Mouse (Mus musculus): ENCODE results near the gene Syt1. TPM values are rescaled to one million over a fixed set of nuclear protein-coding genes. Genes with fewer than 3 reads are reported as not detected.

Syt1 gene
- polyA plus RNA-seq, 1 experiment from 2014 or later: 3.3 TPM

GRCm38 (mm10) chr10:108710514-108710913, 300.3 kb downstream of the Syt1 start:
- H3K36me3 ChIP-seq (replicated peaks): no peaks in the 10 kb centered on the region
- H3K9me3 ChIP-seq: no peaks in the 10 kb centered on the region
- no peak overlapping the region for H3K4me3 ChIP-seq
- H3K27me3 ChIP-seq (replicated peaks; ENCODE audit: low read depth, poor library complexity, severe bottlenecking): no peaks in the 10 kb centered on the region
- H3K4me1 ChIP-seq: no peaks in the 10 kb centered on the region
- DNase-seq (ENCODE audit: low spot score): no peak
- WGBS: 81% methylated on average over 5 of the region's 5 CpGs
- no peak overlapping the region for H3K27ac ChIP-seq (replicated peaks)

- H3K36me3 ChIP-seq (replicated peaks): no peaks in the 10 kb centered on the region
- no peak overlapping the region for H3K4me3 ChIP-seq
- no peaks in the 10 kb centered on the region for H3K27me3 ChIP-seq (replicated peaks; ENCODE audit: low read depth, poor library complexity, severe bottlenecking)
- no peaks in the 10 kb centered on the region for H3K4me1 ChIP-seq
- DNase-seq (ENCODE audit: low spot score): no peak
- H3K9me3 ChIP-seq: no peaks in the 10 kb centered on the region
- no peak overlapping the region for H3K27ac ChIP-seq (replicated peaks)
- 84% methylated on average over 3 of the region's 3 CpGs for WGBS
These were observed 305.1 kb downstream of the Syt1 start for GRCm38 (mm10) chr10:108705658-108706057.

GRCm38 (mm10) chr10:108701361-108702128, 309.2 kb downstream of the Syt1 start:
- DNase-seq (ENCODE audit: low spot score): no peak
- H3K9me3 ChIP-seq: no peaks in the 10 kb centered on the region
- H3K36me3 ChIP-seq (replicated peaks): no peaks in the 10 kb centered on the region
- H3K27ac ChIP-seq (replicated peaks): no peak overlapping the region
- no peaks in the 10 kb centered on the region for H3K27me3 ChIP-seq (replicated peaks; ENCODE audit: low read depth, poor library complexity, severe bottlenecking)
- H3K4me1 ChIP-seq: no peaks in the 10 kb centered on the region
- WGBS: 43% methylated on average over 14 of the region's 14 CpGs
- H3K4me3 ChIP-seq: no peak overlapping the region

DNA sequence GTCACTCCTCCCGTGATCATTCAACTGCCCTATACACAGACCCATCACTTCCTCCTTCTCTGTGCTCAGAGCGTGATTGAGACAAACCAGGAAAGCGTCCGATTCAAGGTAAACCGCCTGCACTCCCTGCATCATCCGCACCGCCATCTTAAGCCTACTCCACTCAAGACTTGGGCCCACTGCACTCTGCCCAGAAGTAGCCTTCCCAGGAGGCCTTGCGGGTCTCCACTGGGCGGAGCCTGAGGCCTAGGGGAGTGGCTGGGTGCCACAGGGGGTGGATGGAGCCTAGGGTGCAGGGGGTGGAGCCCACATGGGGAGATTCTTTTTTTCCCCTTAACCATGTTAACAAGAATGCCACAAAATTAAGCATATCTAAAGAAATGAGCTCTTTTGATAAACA, 310.8 kb downstream of the Syt1 start, which contains the start of gene Gm5136:
Gm5136 (minus strand) TSS at position 215 of the 400 bp plus-strand sequence.
- Histone ChIP-seq H3K36me3 (replicated peaks) (no peaks in the 10 kb centered on the region), H3K27ac (replicated peaks) (no peak within 1 kb of the TSS), H3K4me1 (no peaks in the 10 kb centered on the region), H3K9me3 (no peaks in the 10 kb centered on the region), H3K4me3 (no peak within 1 kb of the TSS), H3K27me3 (replicated peaks; ENCODE audit: low read depth, poor library complexity, severe bottlenecking) (no peaks in the 10 kb centered on the region)
- 94% methylated on average over 9 of the region's 9 CpGs for WGBS
- DNase-seq (ENCODE audit: low spot score): no peak

DNA sequence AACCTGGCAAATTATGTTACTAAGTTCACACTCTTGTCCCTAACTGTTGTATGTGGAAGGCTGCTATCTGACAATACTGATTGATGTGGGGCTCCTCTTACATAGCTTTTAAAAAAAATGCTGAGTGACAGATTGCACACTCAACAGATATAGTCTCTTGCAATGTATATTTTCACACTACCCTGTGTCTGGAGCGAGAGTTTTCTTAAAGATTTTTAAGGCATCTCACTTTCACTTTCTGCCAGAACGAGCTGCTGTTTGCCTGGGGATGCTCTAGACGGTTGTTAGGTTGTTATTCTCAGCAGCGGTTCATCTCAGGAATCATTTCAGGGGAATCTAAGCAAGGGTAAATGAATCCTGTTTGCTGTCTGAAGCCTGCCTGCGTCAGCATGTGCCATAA, 313.7 kb downstream of the Syt1 start:
- 75% methylated on average over 5 of the region's 5 CpGs for WGBS
- Histone ChIP-seq H3K36me3 (replicated peaks) (no peaks in the 10 kb centered on the region), H3K27me3 (replicated peaks; ENCODE audit: low read depth, poor library complexity, severe bottlenecking) (no peaks in the 10 kb centered on the region), H3K4me1 (no peaks in the 10 kb centered on the region), H3K27ac (replicated peaks) (no peak overlapping the region), H3K4me3 (no peak overlapping the region), H3K9me3 (no peaks in the 10 kb centered on the region)
- no peak for DNase-seq (ENCODE audit: low spot score)

DNA sequence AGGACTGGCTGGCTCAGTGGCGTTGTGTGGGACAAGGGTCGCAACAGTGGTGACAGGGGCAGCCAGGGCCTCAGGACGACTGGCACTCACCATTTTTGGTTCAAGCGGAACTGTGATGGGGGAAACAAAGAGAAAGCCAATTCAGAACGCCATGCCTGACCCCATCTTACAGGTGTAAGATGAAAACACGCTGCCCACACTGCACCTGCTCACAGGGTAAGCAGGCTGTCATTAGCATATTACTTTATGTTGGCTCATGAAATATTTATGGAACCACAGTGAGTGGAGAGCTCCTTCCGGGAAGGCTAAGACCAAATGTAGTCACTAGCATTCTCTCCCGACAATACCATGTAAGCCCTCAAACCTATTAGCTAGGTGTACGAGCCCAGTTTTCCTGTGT, 319.8 kb downstream of the Syt1 start:
- Histone ChIP-seq H3K36me3 (replicated peaks) (no peaks in the 10 kb centered on the region), H3K27ac (replicated peaks) (no peak overlapping the region), H3K27me3 (replicated peaks; ENCODE audit: low read depth, poor library complexity, severe bottlenecking) (no peaks in the 10 kb centered on the region), H3K9me3 (no peaks in the 10 kb centered on the region), H3K4me1 (no peaks in the 10 kb centered on the region), H3K4me3 (no peak overlapping the region)
- no peak for DNase-seq (ENCODE audit: low spot score)
- WGBS: 76% methylated on average over 9 of the region's 9 CpGs

DNA sequence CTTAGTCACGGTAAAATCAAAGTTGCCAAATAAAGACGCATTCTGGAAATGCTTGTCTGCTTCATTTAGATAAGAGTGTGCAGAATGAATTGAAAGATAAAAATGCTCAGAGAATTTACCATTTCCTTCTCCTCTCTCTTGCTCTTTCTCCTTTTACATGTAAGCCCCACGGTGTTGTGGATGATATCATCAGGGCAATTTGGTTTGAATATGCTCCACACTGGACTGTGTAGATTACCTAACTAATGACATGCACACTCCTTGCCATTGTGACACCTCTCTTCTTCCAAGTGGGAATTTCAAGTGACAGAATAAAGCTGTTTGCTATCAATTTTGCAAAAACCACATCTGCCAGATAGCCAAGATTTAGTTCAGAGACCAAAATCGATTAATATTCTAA, 324.1 kb downstream of the Syt1 start:
- Histone ChIP-seq H3K27ac (replicated peaks) (no peak overlapping the region), H3K27me3 (replicated peaks; ENCODE audit: low read depth, poor library complexity, severe bottlenecking) (no peaks in the 10 kb centered on the region), H3K36me3 (replicated peaks) (no peaks in the 10 kb centered on the region), H3K4me1 (no peaks in the 10 kb centered on the region), H3K9me3 (no peaks in the 10 kb centered on the region), H3K4me3 (no peak overlapping the region)
- WGBS: 89% methylated on average over 4 of the region's 4 CpGs
- DNase-seq (ENCODE audit: low spot score): no peak

DNA sequence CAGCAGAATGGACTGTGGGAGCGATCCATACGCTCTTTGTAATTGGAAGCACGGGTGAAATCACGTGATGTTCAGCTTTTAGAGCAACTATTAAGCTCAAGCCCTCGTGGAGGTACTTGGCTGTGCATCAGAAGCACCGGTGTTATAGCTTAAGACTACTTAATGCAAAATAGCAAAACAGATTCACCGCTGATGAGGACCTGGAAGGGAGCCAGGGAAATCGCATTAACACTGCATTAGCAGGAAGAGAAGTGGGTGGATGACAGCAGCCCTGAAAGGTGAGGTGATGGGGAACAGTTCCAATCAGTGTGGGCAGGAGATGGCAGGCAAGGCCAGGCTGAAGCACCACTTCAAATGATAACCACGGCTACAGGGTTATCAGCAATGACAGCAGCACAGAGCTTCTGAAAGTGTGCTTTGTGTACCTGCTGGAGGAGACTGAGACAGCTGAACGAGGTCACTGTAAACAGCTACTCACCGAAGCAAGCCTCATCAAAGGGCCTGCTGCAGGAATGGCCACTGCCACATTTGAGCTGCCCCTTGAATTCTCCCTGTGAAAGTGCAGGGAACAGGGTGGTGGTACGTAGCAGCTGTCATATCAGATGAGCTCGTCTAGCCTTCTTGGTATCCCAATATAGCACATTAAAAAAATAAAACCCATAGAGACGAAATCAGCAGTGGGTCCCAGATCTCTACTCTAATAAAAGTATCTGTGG, 330.9 kb downstream of the Syt1 start:
- no peak overlapping the region for H3K27ac ChIP-seq (replicated peaks)
- WGBS: 79% methylated on average over 14 of the region's 14 CpGs
- H3K27me3 ChIP-seq (replicated peaks; ENCODE audit: low read depth, poor library complexity, severe bottlenecking): no peaks in the 10 kb centered on the region
- H3K36me3 ChIP-seq (replicated peaks): no peaks in the 10 kb centered on the region
- no peaks in the 10 kb centered on the region for H3K4me1 ChIP-seq
- H3K4me3 ChIP-seq: no peak overlapping the region
- H3K9me3 ChIP-seq: no peaks in the 10 kb centered on the region
- DNase-seq (ENCODE audit: low spot score): no peak

- no peak overlapping the region for H3K4me3 ChIP-seq
- no peaks in the 10 kb centered on the region for H3K9me3 ChIP-seq
- H3K27ac ChIP-seq (replicated peaks): no peak overlapping the region
- H3K27me3 ChIP-seq (replicated peaks; ENCODE audit: low read depth, poor library complexity, severe bottlenecking): no peaks in the 10 kb centered on the region
- 86% methylated on average over 8 of the region's 8 CpGs for WGBS
- H3K4me1 ChIP-seq: no peaks in the 10 kb centered on the region
- no peaks in the 10 kb centered on the region for H3K36me3 ChIP-seq (replicated peaks)
- no peak for DNase-seq (ENCODE audit: low spot score)
These were observed 333.7 kb downstream of the Syt1 start for GRCm38 (mm10) chr10:108677053-108677452.

DNA sequence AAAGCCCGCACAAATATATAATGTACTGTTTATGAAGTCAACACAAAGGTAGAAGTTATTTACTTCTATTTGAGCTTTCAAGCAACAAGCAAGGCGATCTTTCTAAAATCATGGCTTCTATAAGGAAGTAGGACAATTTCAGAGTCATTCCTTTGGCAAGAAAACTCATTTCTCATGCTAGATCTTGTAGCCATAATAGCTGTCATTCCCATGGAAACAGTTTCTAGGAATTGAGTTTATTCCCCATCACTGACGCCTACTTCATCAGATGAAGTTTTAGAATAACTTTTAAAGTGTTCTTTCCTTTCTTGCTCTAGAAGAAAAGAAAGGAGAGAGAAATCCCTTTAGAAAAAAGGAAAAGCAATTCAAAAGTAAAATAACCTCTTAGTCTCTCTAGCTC, 341.8 kb downstream of the Syt1 start:
- WGBS: 89% methylated on average over 3 of the region's 3 CpGs

GRCm38 (mm10) chr10:108660295-108660694, 350.5 kb downstream of the Syt1 start:
- Histone ChIP-seq H3K4me1 (no peaks in the 10 kb centered on the region), H3K27me3 (replicated peaks; ENCODE audit: low read depth, poor library complexity, severe bottlenecking) (no peaks in the 10 kb centered on the region), H3K4me3 (no peak overlapping the region), H3K9me3 (no peaks in the 10 kb centered on the region), H3K36me3 (replicated peaks) (no peaks in the 10 kb centered on the region), H3K27ac (replicated peaks) (no peak overlapping the region)
- 65% methylated on average over 3 of the region's 3 CpGs for WGBS
- no peak for DNase-seq (ENCODE audit: low spot score)

More for the DNA sequence above, 341.8 kb downstream of the Syt1 start:
- H3K36me3 ChIP-seq (replicated peaks): no peaks in the 10 kb centered on the region
- H3K27me3 ChIP-seq (replicated peaks; ENCODE audit: low read depth, poor library complexity, severe bottlenecking): no peaks in the 10 kb centered on the region
- DNase-seq (ENCODE audit: low spot score): no peak
- H3K4me3 ChIP-seq: no peak overlapping the region
- no peak overlapping the region for H3K27ac ChIP-seq (replicated peaks)
- H3K4me1 ChIP-seq: no peaks in the 10 kb centered on the region
- H3K9me3 ChIP-seq: no peaks in the 10 kb centered on the region

GRCm38 (mm10) chr10:108658300-108658699, 352.5 kb downstream of the Syt1 start:
- H3K27ac ChIP-seq (replicated peaks): no peak overlapping the region
- H3K36me3 ChIP-seq (replicated peaks): no peaks in the 10 kb centered on the region
- no peak overlapping the region for H3K4me3 ChIP-seq
- no peaks in the 10 kb centered on the region for H3K4me1 ChIP-seq
- DNase-seq (ENCODE audit: low spot score): no peak
- 76% methylated on average over 2 of the region's 2 CpGs for WGBS
- no peaks in the 10 kb centered on the region for H3K27me3 ChIP-seq (replicated peaks; ENCODE audit: low read depth, poor library complexity, severe bottlenecking)
- no peaks in the 10 kb centered on the region for H3K9me3 ChIP-seq

- no peaks in the 10 kb centered on the region for H3K36me3 ChIP-seq (replicated peaks)
- no peak overlapping the region for H3K4me3 ChIP-seq
- H3K9me3 ChIP-seq: no peaks in the 10 kb centered on the region
These were observed 353.1 kb downstream of the Syt1 start for GRCm38 (mm10) chr10:108657669-108658068.

More at GRCm38 (mm10) chr10:108657669-108658068, 353.1 kb downstream of the Syt1 start:
- Histone ChIP-seq H3K27ac (replicated peaks) (no peak overlapping the region), H3K27me3 (replicated peaks; ENCODE audit: low read depth, poor library complexity, severe bottlenecking) (no peaks in the 10 kb centered on the region), H3K4me1 (no peaks in the 10 kb centered on the region)
- no peak for DNase-seq (ENCODE audit: low spot score)

Data from embryonic facial prominence, embryonic 10.5 days (tissue).